Mouse (Mus musculus): ENCODE results near the gene Anapc13. TPM values are rescaled to one million over a fixed set of nuclear protein-coding genes. Genes with fewer than 3 reads are reported as not detected.

The Anapc13 gene
- polyA plus RNA-seq, 1 experiment, result 145 TPM

- Histone ChIP-seq H3K4me1 (ENCODE audit: control insufficient read depth, insufficient read depth, low read length) (peaks cover 5% of the 10 kb centered on the region), H3K4me3 (ENCODE audit: insufficient read depth, low read length) (peak overlapping the region; percentile 54), H3K27ac (ENCODE audit: insufficient read depth, low read length) (no peak overlapping the region)
- TF ChIP-seq POLR2A (IDR thresholded peaks at IDR 0.05; ENCODE audit: extremely low read depth, insufficient read depth, low read length) (no peak), CTCF (IDR thresholded peaks at IDR 0.05; ENCODE audit: extremely low read depth, insufficient read depth, low read length) (no peak)
These were observed 1.3 kb downstream of the Anapc13 start for GRCm38 (mm10) chr9:102627442-102627841.

GRCm38 (mm10) chr9:102629052-102629451, 3.0 kb downstream of the Anapc13 start:
- Histone ChIP-seq H3K4me1 (ENCODE audit: control insufficient read depth, insufficient read depth, low read length) (peaks cover 5% of the 10 kb centered on the region), H3K27ac (ENCODE audit: insufficient read depth, low read length) (no peak overlapping the region), H3K4me3 (ENCODE audit: insufficient read depth, low read length) (no peak overlapping the region)
- no peak for TF ChIP-seq CTCF (IDR thresholded peaks at IDR 0.05; ENCODE audit: extremely low read depth, insufficient read depth, low read length)
- no peak for TF ChIP-seq POLR2A (IDR thresholded peaks at IDR 0.05; ENCODE audit: extremely low read depth, insufficient read depth, low read length)

- Histone ChIP-seq H3K4me3 (ENCODE audit: insufficient read depth, low read length) (no peak overlapping the region), H3K4me1 (ENCODE audit: control insufficient read depth, insufficient read depth, low read length) (peaks cover 3% of the 10 kb centered on the region), H3K27ac (ENCODE audit: insufficient read depth, low read length) (no peak overlapping the region)
- TF ChIP-seq CTCF (IDR thresholded peaks at IDR 0.05; ENCODE audit: extremely low read depth, insufficient read depth, low read length), result no peak
- TF ChIP-seq POLR2A (IDR thresholded peaks at IDR 0.05; ENCODE audit: extremely low read depth, insufficient read depth, low read length), result no peak
These were observed 5.6 kb downstream of the Anapc13 start for GRCm38 (mm10) chr9:102631589-102632147.

- H3K27ac ChIP-seq (ENCODE audit: insufficient read depth, low read length), result no peak overlapping the region
- peaks cover 1% of the 10 kb centered on the region for H3K4me1 ChIP-seq (ENCODE audit: control insufficient read depth, insufficient read depth, low read length)
- no peak overlapping the region for H3K4me3 ChIP-seq (ENCODE audit: insufficient read depth, low read length)
- no peak for TF ChIP-seq POLR2A (IDR thresholded peaks at IDR 0.05; ENCODE audit: extremely low read depth, insufficient read depth, low read length)
- no peak for TF ChIP-seq CTCF (IDR thresholded peaks at IDR 0.05; ENCODE audit: extremely low read depth, insufficient read depth, low read length)
These were observed 6.1 kb downstream of the Anapc13 start for GRCm38 (mm10) chr9:102632173-102632572.

- no peak overlapping the region for H3K27ac ChIP-seq (ENCODE audit: insufficient read depth, low read length)
- no peaks in the 10 kb centered on the region for H3K4me1 ChIP-seq (ENCODE audit: control insufficient read depth, insufficient read depth, low read length)
- TF ChIP-seq CTCF (IDR thresholded peaks at IDR 0.05; ENCODE audit: extremely low read depth, insufficient read depth, low read length) (peak; percentile 70), POLR2A (IDR thresholded peaks at IDR 0.05; ENCODE audit: extremely low read depth, insufficient read depth, low read length) (no peak)
- no peak overlapping the region for H3K4me3 ChIP-seq (ENCODE audit: insufficient read depth, low read length)
These were observed 6.9 kb downstream of the Anapc13 start for GRCm38 (mm10) chr9:102632923-102633537.

GRCm38 (mm10) chr9:102634453-102634852, 8.4 kb downstream of the Anapc13 start:
- no peak overlapping the region for H3K4me3 ChIP-seq (ENCODE audit: insufficient read depth, low read length)
- no peaks in the 10 kb centered on the region for H3K4me1 ChIP-seq (ENCODE audit: control insufficient read depth, insufficient read depth, low read length)
- H3K27ac ChIP-seq (ENCODE audit: insufficient read depth, low read length), result no peak overlapping the region
- TF ChIP-seq CTCF (IDR thresholded peaks at IDR 0.05; ENCODE audit: extremely low read depth, insufficient read depth, low read length), result no peak
- no peak for TF ChIP-seq POLR2A (IDR thresholded peaks at IDR 0.05; ENCODE audit: extremely low read depth, insufficient read depth, low read length)

GRCm38 (mm10) chr9:102636553-102636952, 10.5 kb downstream of the Anapc13 start:
- H3K4me1 ChIP-seq (ENCODE audit: control insufficient read depth, insufficient read depth, low read length), result no peaks in the 10 kb centered on the region
- H3K4me3 ChIP-seq (ENCODE audit: insufficient read depth, low read length), result no peak overlapping the region
- H3K27ac ChIP-seq (ENCODE audit: insufficient read depth, low read length), result no peak overlapping the region
- TF ChIP-seq POLR2A (IDR thresholded peaks at IDR 0.05; ENCODE audit: extremely low read depth, insufficient read depth, low read length) (no peak), CTCF (IDR thresholded peaks at IDR 0.05; ENCODE audit: extremely low read depth, insufficient read depth, low read length) (peak; percentile 66)

- Histone ChIP-seq H3K4me3 (ENCODE audit: insufficient read depth, low read length) (no peak overlapping the region), H3K27ac (ENCODE audit: insufficient read depth, low read length) (no peak overlapping the region), H3K4me1 (ENCODE audit: control insufficient read depth, insufficient read depth, low read length) (no peaks in the 10 kb centered on the region)
- TF ChIP-seq CTCF (IDR thresholded peaks at IDR 0.05; ENCODE audit: extremely low read depth, insufficient read depth, low read length), result no peak
- TF ChIP-seq POLR2A (IDR thresholded peaks at IDR 0.05; ENCODE audit: extremely low read depth, insufficient read depth, low read length), result no peak
These were observed 11.0 kb downstream of the Anapc13 start for GRCm38 (mm10) chr9:102637115-102637514.

GRCm38 (mm10) chr9:102638963-102639362, 12.9 kb downstream of the Anapc13 start:
- no peak overlapping the region for H3K4me3 ChIP-seq (ENCODE audit: insufficient read depth, low read length)
- TF ChIP-seq POLR2A (IDR thresholded peaks at IDR 0.05; ENCODE audit: extremely low read depth, insufficient read depth, low read length) (no peak), CTCF (IDR thresholded peaks at IDR 0.05; ENCODE audit: extremely low read depth, insufficient read depth, low read length) (no peak)
- H3K27ac ChIP-seq (ENCODE audit: insufficient read depth, low read length), result no peak overlapping the region
- H3K4me1 ChIP-seq (ENCODE audit: control insufficient read depth, insufficient read depth, low read length), result no peaks in the 10 kb centered on the region

- Histone ChIP-seq H3K4me3 (ENCODE audit: insufficient read depth, low read length) (no peak overlapping the region), H3K4me1 (ENCODE audit: control insufficient read depth, insufficient read depth, low read length) (no peaks in the 10 kb centered on the region), H3K27ac (ENCODE audit: insufficient read depth, low read length) (no peak overlapping the region)
- no peak for TF ChIP-seq CTCF (IDR thresholded peaks at IDR 0.05; ENCODE audit: extremely low read depth, insufficient read depth, low read length)
- TF ChIP-seq POLR2A (IDR thresholded peaks at IDR 0.05; ENCODE audit: extremely low read depth, insufficient read depth, low read length), result no peak
These were observed 13.4 kb downstream of the Anapc13 start for GRCm38 (mm10) chr9:102639510-102639909.

Data from cortical plate, adult 2 months (tissue).